Mouse (Mus musculus): ENCODE data around the gene Fgfr2. TPM values are rescaled to one million over a fixed set of nuclear protein-coding genes. Genes with fewer than 3 reads are reported as not detected.

The Fgfr2 gene
- total RNA-seq, 1 experiment: 37.5 TPM

- TF ChIP-seq ZNF384 (IDR thresholded peaks at IDR 0.05; ENCODE audit: low read depth, low read length): no peak
- no peak for TF ChIP-seq ZC3H11A (IDR thresholded peaks at IDR 0.05; ENCODE audit: borderline replicate concordance, low read depth, low read length)
- TF ChIP-seq HCFC1 (IDR thresholded peaks at IDR 0.05; ENCODE audit: borderline replicate concordance, insufficient read depth, low read length): no peak
- no peak for TF ChIP-seq MAFK (IDR thresholded peaks at IDR 0.05; ENCODE audit: insufficient read depth, low read depth, low read length)
- TF ChIP-seq CHD2 (IDR thresholded peaks at IDR 0.05; ENCODE audit: low read depth, low read length): no peak
- DNase-seq (ENCODE audit: low read depth, low spot score): no peak
- H3K4me1 ChIP-seq (ENCODE audit: control insufficient read depth in 2 of 2, insufficient read depth in 2 of 2, low read length in 2 of 2, poor library complexity in 1 of 2): no peaks in the 10 kb centered on the region
- no peak overlapping the region for H3K27ac ChIP-seq (ENCODE audit: insufficient read depth, low read depth, low read length, poor library complexity, severe bottlenecking)
- no peak overlapping the region for H3K4me3 ChIP-seq (ENCODE audit: insufficient read depth in 1 of 2, low read depth in 1 of 2, low read length in 2 of 2, poor library complexity in 1 of 2, severe bottlenecking in 1 of 2)
- peaks cover 14% of the 10 kb centered on the region; the same call in 1 of the 2 replicates for H3K36me3 ChIP-seq (ENCODE audit: control insufficient read depth, insufficient read depth, low read length, poor library complexity, severe bottlenecking)
- in situ Hi-C loops (cut with MboI; ENCODE audit: low sequenced_read_pairs in 2 of 2, unreplicated experiment in 2 of 2): loop anchor here in 1 of 2 experiments (5.0 kb wide), 1 partner anchor 332 kb away; no protein-coding TSS in a partner anchor
- no peak overlapping the region for H3K9ac ChIP-seq (ENCODE audit: insufficient read depth, low read depth, low read length, poor library complexity, severe bottlenecking)
- no peaks in the 10 kb centered on the region for H3K9me3 ChIP-seq (ENCODE audit: control insufficient read depth, insufficient read depth, low read depth, low read length)
These were observed 563.9 kb downstream of the Fgfr2 start for GRCm38 (mm10) chr7:132559138-132559766.

- Histone ChIP-seq H3K4me1 (ENCODE audit: control insufficient read depth in 2 of 2, insufficient read depth in 2 of 2, low read length in 2 of 2, poor library complexity in 1 of 2) (no peaks in the 10 kb centered on the region), H3K36me3 (ENCODE audit: control insufficient read depth, insufficient read depth, low read length, poor library complexity, severe bottlenecking) (peaks cover 11% of the 10 kb centered on the region; the same call in 1 of the 2 replicates), H3K9ac (ENCODE audit: insufficient read depth, low read depth, low read length, poor library complexity, severe bottlenecking) (no peak overlapping the region), H3K4me3 (ENCODE audit: insufficient read depth in 1 of 2, low read depth in 1 of 2, low read length in 2 of 2, poor library complexity in 1 of 2, severe bottlenecking in 1 of 2) (no peak overlapping the region), H3K9me3 (ENCODE audit: control insufficient read depth, insufficient read depth, low read depth, low read length) (no peaks in the 10 kb centered on the region), H3K27ac (ENCODE audit: insufficient read depth, low read depth, low read length, poor library complexity, severe bottlenecking) (no peak overlapping the region)
- in situ Hi-C loops (cut with MboI; ENCODE audit: low sequenced_read_pairs in 2 of 2, unreplicated experiment in 2 of 2): loop anchor here in 1 of 2 experiments (5.0 kb wide), 1 partner anchor 331 kb away; no protein-coding TSS in a partner anchor
- DNase-seq (ENCODE audit: low read depth, low spot score): no peak
- TF ChIP-seq CHD2 (IDR thresholded peaks at IDR 0.05; ENCODE audit: low read depth, low read length) (no peak), HCFC1 (IDR thresholded peaks at IDR 0.05; ENCODE audit: borderline replicate concordance, insufficient read depth, low read length) (no peak), ZC3H11A (IDR thresholded peaks at IDR 0.05; ENCODE audit: borderline replicate concordance, low read depth, low read length) (no peak), ZNF384 (IDR thresholded peaks at IDR 0.05; ENCODE audit: low read depth, low read length) (no peak), MAFK (IDR thresholded peaks at IDR 0.05; ENCODE audit: insufficient read depth, low read depth, low read length) (no peak)
These were observed 564.9 kb downstream of the Fgfr2 start for GRCm38 (mm10) chr7:132558141-132558736.

- in situ Hi-C loops (cut with MboI; ENCODE audit: low sequenced_read_pairs in 2 of 2, unreplicated experiment in 2 of 2): loop anchor here in 1 of 2 experiments (5.0 kb wide), 1 partner anchor 329 kb away; no protein-coding TSS in a partner anchor
- no peak overlapping the region for H3K27ac ChIP-seq (ENCODE audit: insufficient read depth, low read depth, low read length, poor library complexity, severe bottlenecking)
- no peak overlapping the region for H3K4me3 ChIP-seq (ENCODE audit: insufficient read depth in 1 of 2, low read depth in 1 of 2, low read length in 2 of 2, poor library complexity in 1 of 2, severe bottlenecking in 1 of 2)
- no peaks in the 10 kb centered on the region for H3K4me1 ChIP-seq (ENCODE audit: control insufficient read depth in 2 of 2, insufficient read depth in 2 of 2, low read length in 2 of 2, poor library complexity in 1 of 2)
- TF ChIP-seq ZC3H11A (IDR thresholded peaks at IDR 0.05; ENCODE audit: borderline replicate concordance, low read depth, low read length) (no peak), CHD2 (IDR thresholded peaks at IDR 0.05; ENCODE audit: low read depth, low read length) (no peak), HCFC1 (IDR thresholded peaks at IDR 0.05; ENCODE audit: borderline replicate concordance, insufficient read depth, low read length) (no peak), MAFK (IDR thresholded peaks at IDR 0.05; ENCODE audit: insufficient read depth, low read depth, low read length) (no peak), ZNF384 (IDR thresholded peaks at IDR 0.05; ENCODE audit: low read depth, low read length) (no peak)
- H3K36me3 ChIP-seq (ENCODE audit: control insufficient read depth, insufficient read depth, low read length, poor library complexity, severe bottlenecking): peaks cover 4% of the 10 kb centered on the region; the same call in 1 of the 2 replicates
- no peak for DNase-seq (ENCODE audit: low read depth, low spot score)
- no peak overlapping the region for H3K9ac ChIP-seq (ENCODE audit: insufficient read depth, low read depth, low read length, poor library complexity, severe bottlenecking)
- H3K9me3 ChIP-seq (ENCODE audit: control insufficient read depth, insufficient read depth, low read depth, low read length): no peaks in the 10 kb centered on the region
These were observed 566.6 kb downstream of the Fgfr2 start for GRCm38 (mm10) chr7:132556575-132556974.

GRCm38 (mm10) chr7:132555911-132556310 is 567.2 kb downstream of the Fgfr2 start:
- Histone ChIP-seq H3K9me3 (ENCODE audit: control insufficient read depth, insufficient read depth, low read depth, low read length) (no peaks in the 10 kb centered on the region), H3K27ac (ENCODE audit: insufficient read depth, low read depth, low read length, poor library complexity, severe bottlenecking) (no peak overlapping the region), H3K9ac (ENCODE audit: insufficient read depth, low read depth, low read length, poor library complexity, severe bottlenecking) (no peak overlapping the region), H3K4me3 (ENCODE audit: insufficient read depth in 1 of 2, low read depth in 1 of 2, low read length in 2 of 2, poor library complexity in 1 of 2, severe bottlenecking in 1 of 2) (no peak overlapping the region), H3K36me3 (ENCODE audit: control insufficient read depth, insufficient read depth, low read length, poor library complexity, severe bottlenecking) (peaks cover 2% of the 10 kb centered on the region; the same call in 1 of the 2 replicates), H3K4me1 (ENCODE audit: control insufficient read depth in 2 of 2, insufficient read depth in 2 of 2, low read length in 2 of 2, poor library complexity in 1 of 2) (peaks cover 0 to 1% of the 10 kb centered on the region in 2 experiments; a peak in 1 of 4 replicates)
- TF ChIP-seq ZNF384 (IDR thresholded peaks at IDR 0.05; ENCODE audit: low read depth, low read length) (no peak), ZC3H11A (IDR thresholded peaks at IDR 0.05; ENCODE audit: borderline replicate concordance, low read depth, low read length) (no peak), HCFC1 (IDR thresholded peaks at IDR 0.05; ENCODE audit: borderline replicate concordance, insufficient read depth, low read length) (no peak), MAFK (IDR thresholded peaks at IDR 0.05; ENCODE audit: insufficient read depth, low read depth, low read length) (no peak), CHD2 (IDR thresholded peaks at IDR 0.05; ENCODE audit: low read depth, low read length) (no peak)
- no peak for DNase-seq (ENCODE audit: low read depth, low spot score)
- in situ Hi-C loops (cut with MboI; ENCODE audit: low sequenced_read_pairs in 2 of 2, unreplicated experiment in 2 of 2): loop anchor here in 1 of 2 experiments (5.0 kb wide), 1 partner anchor 329 kb away; no protein-coding TSS in a partner anchor
